Mouse (Mus musculus): Measurements from ENCODE around the gene Ugt2b36. TPM values are rescaled to one million over a fixed set of nuclear protein-coding genes. Genes with fewer than 3 reads are reported as not detected.
"Not testable (repeated sequence)": the region's sequence is repeated elsewhere in the genome, so short reads cannot be mapped to it uniquely, and the experiment has no call there.

Ugt2b36 gene
- total RNA-seq (2021): not detected

GRCm38 (mm10) chr5:87092346-87093027 lies at the start of gene Ugt2b36:
TSS of gene Ugt2b36 (minus strand) at chr5:87092555.
- intact Hi-C loops (cut with DNase I): no loop called here
- no peak for DNase-seq

DNA sequence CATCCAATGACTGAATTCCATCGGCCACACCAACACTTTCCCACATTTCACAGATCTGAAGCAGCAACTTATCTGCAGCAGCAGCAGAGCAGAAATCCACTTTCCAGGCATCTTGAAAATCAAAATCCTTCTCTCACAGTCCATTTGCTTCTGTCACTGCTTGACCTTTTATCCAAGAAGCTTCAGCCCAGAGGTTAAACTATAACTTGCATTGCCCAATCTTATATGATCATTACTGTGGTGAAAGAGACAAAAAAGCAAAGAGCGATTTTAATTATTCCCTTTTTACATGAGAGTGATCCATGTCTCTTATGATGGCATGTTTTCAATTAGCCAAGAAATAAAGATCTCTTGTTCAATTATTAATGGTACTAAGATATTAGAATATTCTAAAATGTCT lies 47.8 kb upstream of the Ugt2b36 start, which contains the start of gene Ugt2b5:
Gene Ugt2b5, minus strand, starts transcription at position 123 of the 400 bp plus-strand sequence.
- intact Hi-C loops (cut with DNase I): loop anchor here (5.0 kb wide), 1 partner anchor 253 kb away; no protein-coding TSS in a partner anchor
- DNase-seq: not testable (repeated sequence)

GRCm38 (mm10) chr5:87103697-87104096 lies 11.3 kb upstream of the Ugt2b36 start:
- intact Hi-C loops (cut with DNase I); DNase-seq: not testable (repeated sequence)

DNA sequence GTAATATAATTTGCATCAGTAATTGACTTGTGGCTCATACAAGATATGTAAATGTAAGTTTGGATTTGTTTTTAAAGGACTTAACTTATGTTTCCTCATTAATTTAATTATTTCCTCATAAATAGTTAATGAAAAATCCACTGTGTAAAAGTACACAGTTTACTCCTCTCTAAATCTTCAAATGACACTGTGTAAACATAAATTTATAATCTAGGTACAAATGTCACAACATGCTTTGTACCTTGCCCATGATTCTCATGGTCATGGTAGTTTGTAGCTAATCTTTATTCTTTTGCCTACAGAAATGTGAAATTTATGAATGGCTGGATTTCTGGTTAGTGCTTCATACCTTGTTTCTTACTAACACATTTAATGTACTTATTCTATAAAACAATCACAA lies 1.2 kb downstream of the Ugt2b36 start:
- no peak for DNase-seq
- intact Hi-C loops (cut with DNase I): no loop called here

DNA sequence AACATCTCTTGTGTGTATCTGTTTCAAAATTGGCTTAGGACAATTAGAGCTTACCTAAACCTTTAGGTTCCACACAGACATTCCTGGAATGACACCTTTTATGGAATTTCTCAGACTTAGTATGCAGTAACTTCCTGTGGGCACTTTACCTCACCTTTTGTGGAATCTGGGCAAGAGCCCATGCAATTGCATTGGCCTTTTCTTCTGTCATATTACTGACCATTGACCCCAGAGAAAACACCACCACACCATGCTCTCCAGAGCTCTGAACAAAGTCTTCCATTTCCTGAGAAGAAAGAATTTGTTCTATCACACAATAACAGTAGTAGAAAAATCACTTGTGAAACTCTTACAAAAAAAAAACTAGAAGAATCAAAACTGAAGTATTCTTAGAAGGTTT lies 3.1 kb downstream of the Ugt2b36 start:
- intact Hi-C loops (cut with DNase I): no loop called here
- no peak for DNase-seq

DNA sequence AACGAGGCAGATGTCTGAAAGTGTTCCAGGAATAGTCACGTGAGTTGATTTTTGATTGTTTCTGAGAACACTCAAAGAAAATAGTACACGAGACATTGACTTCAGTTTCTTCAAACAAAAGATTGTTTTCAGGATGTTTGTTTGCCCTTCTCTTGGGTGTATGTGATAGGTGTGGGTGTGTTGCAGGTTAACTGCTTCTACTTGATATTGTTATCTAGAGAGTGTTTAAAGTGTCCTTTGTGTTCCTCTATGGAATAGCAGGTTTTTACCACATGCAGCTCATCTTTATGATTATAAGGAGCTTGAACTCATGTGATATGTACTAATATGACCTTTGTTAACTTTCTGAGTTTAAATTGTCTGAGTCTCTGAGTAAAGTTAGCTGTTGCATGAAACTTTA lies 6.1 kb downstream of the Ugt2b36 start:
- intact Hi-C loops (cut with DNase I): no loop called here
- no peak for DNase-seq

DNA sequence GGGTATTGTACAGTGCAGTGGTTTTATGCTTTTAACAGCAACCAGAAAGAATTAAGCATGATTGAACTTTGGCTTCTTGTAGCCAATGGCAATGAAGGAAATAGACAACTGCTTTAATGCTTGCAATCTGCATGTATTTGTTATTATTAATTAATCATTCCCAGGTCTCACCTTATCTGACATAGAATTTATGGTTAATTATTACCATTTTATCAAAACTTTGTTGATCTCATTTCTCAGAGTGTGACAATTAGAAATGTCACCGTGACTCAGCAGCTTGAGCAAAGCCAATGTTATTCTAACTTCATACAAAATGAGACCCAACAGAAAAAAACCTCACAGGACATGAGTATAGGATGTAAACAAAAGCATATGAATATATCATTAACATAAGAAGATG lies 61.7 kb downstream of the Ugt2b36 start:
- intact Hi-C loops (cut with DNase I): no loop called here
- no peak for DNase-seq

DNA sequence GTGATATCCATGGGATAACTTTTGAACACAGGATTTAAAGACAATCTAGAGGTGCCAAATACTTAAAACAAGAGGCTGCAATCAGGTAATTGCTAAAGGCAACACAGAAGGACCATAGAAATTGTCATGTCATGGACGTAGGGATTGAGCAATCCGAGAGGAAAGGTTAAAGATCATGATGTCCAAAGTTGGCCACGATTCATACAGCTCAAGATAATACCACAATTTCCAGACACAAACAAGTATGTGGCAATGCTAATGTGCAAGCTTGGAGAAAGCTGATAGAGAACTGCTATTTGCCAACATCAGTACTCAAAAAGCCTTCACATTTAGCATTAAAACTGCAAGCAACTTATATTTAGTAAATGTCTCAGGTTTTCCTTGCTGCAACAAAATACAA lies 65.0 kb downstream of the Ugt2b36 start:
- no peak for DNase-seq
- intact Hi-C loops (cut with DNase I): no loop called here

Other genes with a start within 250 kb of the Ugt2b36 start
- gene Ugt2b34, start 185.6 kb downstream of the Ugt2b36 start, total RNA-seq (2021): not detected
- not detected for gene Ugt2b1, start 166.0 kb downstream of the Ugt2b36 start, total RNA-seq (2021)
- gene Ugt2b35, start 91.7 kb downstream of the Ugt2b36 start, total RNA-seq (2021): not detected
- not detected for gene Ugt2b5, start 47.8 kb upstream of the Ugt2b36 start, total RNA-seq (2021)
- not detected for gene Ugt2b37, start 162.2 kb upstream of the Ugt2b36 start, total RNA-seq (2021)
- gene Ugt2a3, start 244.6 kb upstream of the Ugt2b36 start, total RNA-seq (2021): not detected

All from heart, postnatal 10 days (tissue).